Mouse (Mus musculus): Measurements from ENCODE around the gene Map3k12. TPM values are rescaled to one million over a fixed set of nuclear protein-coding genes. Genes with fewer than 3 reads are reported as not detected.

Map3k12 gene
- total RNA-seq, 2 experiments from 2014 or later = 93.0 to 95.6 TPM

- intact Hi-C loops (cut with DNase I) = loop anchor here (5.0 kb wide), 1 partner anchor 36 kb away; no protein-coding TSS in a partner anchor
- DNase-seq (ENCODE audit: extremely low spot score in 1 of 2, low spot score in 2 of 2) = no peak
Measured at GRCm38 (mm10) chr15:102471295-102471645, 45.6 kb downstream of the Map3k12 start.

GRCm38 (mm10) chr15:102470605-102471294 is 46.1 kb downstream of the Map3k12 start:
- intact Hi-C loops (cut with DNase I) = loop anchor here (5.0 kb wide), 1 partner anchor 37 kb away; no protein-coding TSS in a partner anchor
- DNase-seq (ENCODE audit: extremely low spot score in 1 of 2, low spot score in 2 of 2) = peak; percentile 68 to 94

- intact Hi-C loops (cut with DNase I) = loop anchor here (5.0 kb wide), 1 partner anchor 37 kb away; no protein-coding TSS in a partner anchor
Measured at GRCm38 (mm10) chr15:102470183-102470604, 46.7 kb downstream of the Map3k12 start, which contains the start of gene Pcbp2. TSS of gene Pcbp2 (plus strand) at chr15:102470539.

GRCm38 (mm10) chr15:102468675-102469370 is 48.0 kb downstream of the Map3k12 start:
- intact Hi-C loops (cut with DNase I) = no loop called here
- DNase-seq (ENCODE audit: extremely low spot score in 1 of 2, low spot score in 2 of 2) = no peak

More at GRCm38 (mm10) chr15:102470183-102470604, 46.7 kb downstream of the Map3k12 start, which contains the start of gene Pcbp2:
- peak; percentile 94 to 99 for DNase-seq (ENCODE audit: extremely low spot score in 1 of 2, low spot score in 2 of 2)

- no peak for DNase-seq (ENCODE audit: extremely low spot score in 1 of 2, low spot score in 2 of 2)
- intact Hi-C loops (cut with DNase I) = no loop called here
Measured at GRCm38 (mm10) chr15:102463666-102464065, 53.2 kb downstream of the Map3k12 start.

GRCm38 (mm10) chr15:102461430-102462075 is 55.3 kb downstream of the Map3k12 start:
- intact Hi-C loops (cut with DNase I) = no loop called here
- no peak for DNase-seq (ENCODE audit: extremely low spot score in 1 of 2, low spot score in 2 of 2)

GRCm38 (mm10) chr15:102460971-102461370 is 55.9 kb downstream of the Map3k12 start:
- DNase-seq (ENCODE audit: extremely low spot score in 1 of 2, low spot score in 2 of 2) = no peak
- intact Hi-C loops (cut with DNase I) = no loop called here

GRCm38 (mm10) chr15:102460409-102460808 is 56.5 kb downstream of the Map3k12 start:
- intact Hi-C loops (cut with DNase I) = no loop called here
- no peak for DNase-seq (ENCODE audit: extremely low spot score in 1 of 2, low spot score in 2 of 2)

- no peak for DNase-seq (ENCODE audit: extremely low spot score in 1 of 2, low spot score in 2 of 2)
- intact Hi-C loops (cut with DNase I) = no loop called here
Measured at GRCm38 (mm10) chr15:102459847-102460246, 57.0 kb downstream of the Map3k12 start.

GRCm38 (mm10) chr15:102459381-102459780 is 57.5 kb downstream of the Map3k12 start:
- intact Hi-C loops (cut with DNase I) = no loop called here

GRCm38 (mm10) chr15:102458904-102459317 is 58.0 kb downstream of the Map3k12 start, which contains the start of gene Prr13:
TSS of gene Prr13 (plus strand) at chr15:102459028.
- DNase-seq (ENCODE audit: extremely low spot score in 1 of 2, low spot score in 2 of 2) = peak; percentile 89 to 91
- intact Hi-C loops (cut with DNase I) = no loop called here

More at GRCm38 (mm10) chr15:102459381-102459780, 57.5 kb downstream of the Map3k12 start:
- DNase-seq (ENCODE audit: extremely low spot score in 1 of 2, low spot score in 2 of 2) = no peak

GRCm38 (mm10) chr15:102458050-102458736 is 58.7 kb downstream of the Map3k12 start:
- intact Hi-C loops (cut with DNase I) = no loop called here
- no peak for DNase-seq (ENCODE audit: extremely low spot score in 1 of 2, low spot score in 2 of 2)

- intact Hi-C loops (cut with DNase I) = no loop called here
- no peak for DNase-seq (ENCODE audit: extremely low spot score in 1 of 2, low spot score in 2 of 2)
Measured at GRCm38 (mm10) chr15:102455993-102456392, 60.9 kb downstream of the Map3k12 start.

GRCm38 (mm10) chr15:102451666-102452430 is 65.0 kb downstream of the Map3k12 start:
- no peak for DNase-seq (ENCODE audit: extremely low spot score in 1 of 2, low spot score in 2 of 2)
- intact Hi-C loops (cut with DNase I) = no loop called here

GRCm38 (mm10) chr15:102450928-102451327 is 65.9 kb downstream of the Map3k12 start:
- no peak for DNase-seq (ENCODE audit: extremely low spot score in 1 of 2, low spot score in 2 of 2)
- intact Hi-C loops (cut with DNase I) = no loop called here

GRCm38 (mm10) chr15:102449366-102449765 is 67.5 kb downstream of the Map3k12 start:
- intact Hi-C loops (cut with DNase I) = no loop called here
- DNase-seq (ENCODE audit: extremely low spot score in 1 of 2, low spot score in 2 of 2) = no peak

Data from left cerebral cortex, postnatal 10 days (tissue).